Mouse (Mus musculus) ES-E14 (cell line): ENCODE results near the gene Ifi27l2b.

Source experiments
- HCFC1 ChIP-seq: IDR thresholded peaks from 2 replicates; pipeline ENCODE4 v1.6.1; 2012; ENCODE audit warnings: low read length, inconsistent platforms, borderline replicate concordance; ENCODE audit not compliant: insufficient read depth
- ZNF384 ChIP-seq: IDR thresholded peaks from 2 replicates; pipeline ENCODE4 v1.6.1; 2012; ENCODE audit warnings: low read depth, low read length, inconsistent platforms

DNA sequence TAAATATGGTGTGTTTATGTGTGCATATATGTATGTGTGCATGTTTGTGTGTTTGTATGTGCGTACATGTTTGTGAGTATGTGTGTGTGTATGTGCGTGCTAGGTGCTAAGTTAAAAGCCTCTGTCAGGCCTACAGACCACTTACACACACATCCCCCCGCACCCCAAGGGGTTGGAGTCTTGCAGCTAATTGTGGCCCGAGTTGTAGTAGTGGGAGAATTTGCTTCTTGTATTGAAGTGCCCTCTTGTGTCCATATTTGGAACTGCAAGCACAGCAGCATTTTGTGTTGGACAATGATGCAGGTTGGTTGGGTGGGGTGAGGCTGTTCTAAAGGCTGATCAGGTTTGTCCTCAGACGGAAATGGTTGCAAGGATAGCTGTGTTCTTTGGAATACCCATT lies 35.7 kb upstream of the Ifi27l2b start:
- no peak for TF ChIP-seq ZNF384
- no peak for TF ChIP-seq HCFC1
